Mouse (Mus musculus) kidney, postnatal 14 days (tissue): Measurements from ENCODE around the gene Tcp11.
A peak's percentile ranks its signal among the peaks of the same experiment; 100 is the strongest.

ENCODE experiments used
- DNase-seq: peaks from one replicate; pipeline ENCODE4 v3.0.0; 2022; ENCODE audit warnings: mixed read lengths

The Tcp11 gene

DNA sequence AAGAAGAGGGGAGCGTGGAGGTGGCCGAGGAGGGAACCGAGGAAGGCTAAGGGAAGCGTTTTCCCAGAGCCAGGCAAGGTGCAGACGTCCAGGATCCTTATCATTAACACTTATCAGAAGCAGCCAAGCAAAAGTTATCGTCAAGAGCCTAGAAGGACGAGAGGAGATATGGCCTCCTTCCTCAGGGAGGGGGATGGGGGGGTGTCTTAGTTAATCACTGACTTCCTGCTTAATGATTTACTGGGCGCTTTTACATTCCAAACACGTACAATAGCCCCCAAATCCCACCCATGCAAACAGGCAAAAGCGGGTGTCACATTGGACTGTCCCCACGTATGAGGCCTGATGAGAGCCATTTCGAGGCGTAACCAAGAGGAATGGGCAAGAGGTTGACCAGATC lies 2.4 kb upstream of the Tcp11 start:
- no peak for DNase-seq

DNA sequence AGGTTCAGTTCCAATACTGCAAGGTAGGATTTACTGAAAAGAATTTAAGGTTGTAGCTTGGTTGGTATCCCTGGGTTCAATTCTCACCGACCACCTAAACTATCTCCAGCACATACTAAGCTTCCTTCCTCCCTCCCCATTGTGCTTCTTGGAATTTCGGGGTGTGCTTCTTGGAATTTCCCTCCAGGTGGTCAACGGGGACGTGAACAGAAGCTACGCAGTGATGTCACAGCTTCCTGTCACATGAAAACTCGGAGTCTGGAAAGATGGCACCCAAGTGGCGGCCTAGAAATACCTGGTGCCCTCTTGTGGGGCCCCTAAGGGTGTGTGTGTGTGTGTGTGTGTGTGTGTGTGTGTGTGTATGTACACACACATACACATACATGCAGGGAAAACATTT lies 1.4 kb upstream of the Tcp11 start:
- no peak for DNase-seq

DNA sequence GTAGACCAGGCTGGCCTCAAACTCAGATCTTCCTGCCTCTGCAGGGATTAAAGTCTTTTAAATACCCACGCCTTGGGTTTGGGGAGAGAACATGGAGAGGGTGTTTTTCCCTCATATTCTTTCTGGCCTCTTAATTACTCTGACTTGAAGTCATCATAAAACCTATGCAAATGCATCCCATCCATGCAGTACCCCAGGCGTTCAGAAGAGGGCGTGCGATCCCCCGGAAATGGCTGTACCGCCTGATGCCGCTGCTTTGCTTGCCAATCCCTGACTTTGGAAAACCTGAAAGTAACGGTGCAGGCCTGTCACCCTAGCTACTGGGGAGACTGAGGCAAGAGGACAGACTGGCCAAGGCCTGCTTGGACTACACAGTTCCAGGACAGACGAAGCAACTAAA lies 946 bp upstream of the Tcp11 start:
- no peak for DNase-seq

DNA sequence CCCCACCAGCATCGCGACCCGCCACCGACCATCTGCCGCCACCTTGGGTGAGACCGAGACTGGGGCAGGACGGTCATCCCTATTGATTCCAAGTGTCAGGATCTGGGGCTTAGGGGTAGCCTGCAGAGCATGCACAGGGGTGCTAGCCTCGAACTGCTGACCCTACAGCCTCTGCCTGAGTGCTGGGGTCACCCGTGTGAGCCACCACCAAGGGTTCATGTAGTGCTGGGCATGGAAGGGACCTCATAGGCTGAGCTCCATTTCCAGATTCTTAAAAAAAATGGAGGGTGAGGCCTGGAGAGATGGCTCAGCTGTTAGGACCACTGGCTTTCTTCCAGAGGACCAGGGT lies 352 bp upstream of the Tcp11 start:
- DNase-seq = no peak

DNA sequence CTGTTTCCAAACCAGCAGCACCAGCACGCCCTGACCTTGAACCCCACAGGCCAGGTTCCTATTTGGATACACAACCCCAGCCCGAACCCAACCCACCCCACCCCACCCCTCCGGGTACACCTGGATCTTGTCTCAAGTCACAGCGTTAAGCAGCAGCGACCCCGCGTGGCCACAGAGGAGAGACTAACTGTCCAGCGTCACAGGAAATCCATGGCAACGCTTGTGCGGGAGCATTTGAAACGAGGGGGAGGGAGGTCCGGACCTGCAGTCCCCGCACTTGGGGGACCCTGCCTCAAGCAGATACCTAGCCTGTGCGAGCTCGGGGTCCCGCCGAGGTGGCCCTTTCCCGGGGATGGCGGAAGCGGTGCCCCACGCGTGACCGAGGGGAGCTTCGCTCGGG lies 821 bp downstream of the Tcp11 start:
- DNase-seq = peak; percentile 91

DNA sequence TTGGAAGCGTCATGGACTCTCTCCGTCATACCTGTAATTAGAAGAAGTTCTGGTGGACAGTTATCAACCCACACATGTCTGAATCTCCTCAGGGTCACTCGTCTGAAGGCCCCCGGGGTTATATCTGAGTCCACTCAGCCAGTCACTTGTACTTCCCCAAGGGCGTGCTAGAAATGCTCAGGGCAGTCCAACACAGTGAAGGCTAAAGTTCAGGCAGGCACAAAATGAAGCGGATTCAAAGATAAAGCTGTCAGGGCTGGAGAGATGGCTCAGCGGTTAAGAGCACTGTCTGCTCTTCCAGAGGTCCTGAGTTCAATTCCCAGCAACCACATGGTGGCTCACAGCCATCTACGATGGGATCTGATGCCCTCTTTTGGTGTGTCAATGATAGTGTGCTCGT lies 2.4 kb downstream of the Tcp11 start:
- no peak for DNase-seq

DNA sequence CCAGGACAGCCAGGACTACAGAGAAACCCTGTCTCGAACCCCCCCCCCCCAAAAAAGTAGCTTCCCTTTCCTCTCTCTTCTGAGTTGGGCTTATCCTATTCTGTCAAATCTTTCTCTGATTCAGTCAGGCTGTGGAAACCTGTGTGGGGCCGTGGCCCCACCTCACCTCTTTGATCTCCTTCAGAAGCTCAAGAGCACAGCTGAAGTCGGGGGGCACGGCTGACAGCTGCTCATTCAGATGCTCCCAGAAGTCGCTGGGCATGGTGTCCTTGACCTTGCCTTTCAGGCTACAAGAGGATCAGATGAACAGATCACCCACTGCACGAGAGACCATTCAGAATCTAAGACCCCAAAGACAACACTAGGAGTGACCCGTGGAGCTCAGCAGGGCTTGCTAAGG lies 6.0 kb downstream of the Tcp11 start:
- DNase-seq = no peak

DNA sequence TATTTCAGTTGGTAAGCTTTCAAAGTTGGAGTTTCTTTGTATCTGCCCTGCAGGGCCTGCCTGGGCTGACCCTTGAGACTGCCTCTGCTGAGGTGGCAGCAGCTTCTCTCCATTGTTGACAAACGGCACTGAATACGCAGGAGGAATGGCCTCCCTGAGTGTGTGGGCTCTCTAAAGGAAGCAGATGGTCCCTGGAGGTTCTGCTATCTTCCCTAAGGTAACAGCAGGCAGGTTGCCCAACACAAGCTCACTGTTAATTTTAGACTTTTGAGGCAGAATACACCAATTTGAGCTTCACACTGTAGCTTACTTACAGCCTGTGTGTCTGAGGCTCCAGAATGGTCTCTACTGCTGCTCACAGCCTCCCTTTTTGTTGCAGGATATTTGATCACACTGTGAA lies 7.7 kb downstream of the Tcp11 start:
- DNase-seq = no peak

DNA sequence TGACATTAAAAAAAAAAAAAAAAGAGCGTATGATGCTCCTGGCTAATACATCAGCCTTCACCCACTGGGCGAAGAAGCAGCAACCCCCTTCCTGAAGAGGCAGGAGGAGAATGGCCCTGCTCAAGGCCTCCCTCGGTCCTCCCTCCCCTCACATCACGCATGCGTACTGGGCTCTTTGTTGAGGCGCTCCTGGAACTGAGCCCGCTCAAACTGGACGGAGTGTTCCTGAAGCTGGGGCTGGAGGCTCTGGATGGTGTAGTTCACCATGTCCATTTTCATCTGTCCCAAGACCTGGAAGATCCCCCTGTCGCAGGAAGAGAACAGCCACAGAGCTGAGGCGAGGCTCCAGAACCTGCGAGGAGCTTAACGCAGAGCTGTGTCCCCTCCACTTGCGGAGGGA lies 10.2 kb downstream of the Tcp11 start:
- no peak for DNase-seq

DNA sequence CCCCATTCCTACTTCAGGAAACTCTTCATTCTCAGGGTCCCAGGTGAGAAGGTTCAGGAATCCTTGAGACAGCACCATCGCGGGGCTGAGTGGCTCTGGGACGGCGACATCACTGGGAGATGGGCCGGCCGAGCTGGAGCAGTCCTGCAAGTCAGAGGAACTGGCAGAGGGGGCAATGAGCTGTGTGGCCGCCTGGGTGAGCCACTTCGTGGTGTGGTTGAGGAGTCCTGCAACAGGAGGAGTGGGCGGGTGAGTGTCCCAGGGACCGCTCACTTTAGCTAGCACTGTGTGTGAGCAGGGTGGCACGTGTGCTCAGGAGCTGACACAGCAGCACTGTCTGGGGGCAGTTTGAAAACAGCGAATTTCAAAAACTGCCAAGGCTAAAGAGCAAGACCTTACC lies 11.0 kb downstream of the Tcp11 start:
- no peak for DNase-seq

DNA sequence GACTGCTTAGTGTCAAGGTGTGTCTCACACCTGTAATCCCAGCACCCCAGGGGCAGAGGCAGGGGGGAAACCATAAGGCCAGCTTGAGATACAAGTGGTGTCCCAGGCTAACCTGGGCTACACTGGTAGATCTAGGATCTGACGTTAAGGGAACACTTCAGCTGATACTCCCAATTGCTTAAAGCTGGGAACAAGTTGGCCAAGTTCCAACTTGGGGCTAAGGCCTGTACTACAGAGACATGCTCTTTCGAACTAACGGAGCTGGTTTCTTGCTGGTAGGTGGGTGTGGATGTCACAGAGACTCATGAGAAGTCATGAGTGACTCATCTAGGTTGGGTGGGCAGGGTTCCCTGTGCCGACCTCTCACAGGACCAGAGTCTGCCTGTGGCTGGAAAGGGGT lies 13.1 kb downstream of the Tcp11 start:
- no peak for DNase-seq

DNA sequence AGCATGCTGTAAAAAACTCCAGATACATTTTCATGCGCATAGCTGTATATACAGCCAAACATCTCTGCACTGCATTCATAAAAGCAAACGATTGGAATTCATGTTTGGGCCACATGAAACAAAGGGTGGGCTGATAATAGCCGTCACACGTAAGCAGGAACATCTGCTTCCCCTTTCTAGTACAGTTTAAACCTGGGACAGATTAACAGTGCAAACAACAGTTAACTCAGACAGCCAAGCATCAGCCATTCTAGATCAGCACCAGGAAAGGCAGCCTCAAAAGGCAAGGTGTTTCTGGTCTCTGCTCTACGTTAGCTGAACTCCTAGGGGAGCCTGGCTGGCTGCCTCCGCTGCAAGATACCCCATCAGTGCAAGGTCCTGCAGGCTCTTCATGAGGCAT lies 17.3 kb downstream of the Tcp11 start:
- DNase-seq = no peak

DNA sequence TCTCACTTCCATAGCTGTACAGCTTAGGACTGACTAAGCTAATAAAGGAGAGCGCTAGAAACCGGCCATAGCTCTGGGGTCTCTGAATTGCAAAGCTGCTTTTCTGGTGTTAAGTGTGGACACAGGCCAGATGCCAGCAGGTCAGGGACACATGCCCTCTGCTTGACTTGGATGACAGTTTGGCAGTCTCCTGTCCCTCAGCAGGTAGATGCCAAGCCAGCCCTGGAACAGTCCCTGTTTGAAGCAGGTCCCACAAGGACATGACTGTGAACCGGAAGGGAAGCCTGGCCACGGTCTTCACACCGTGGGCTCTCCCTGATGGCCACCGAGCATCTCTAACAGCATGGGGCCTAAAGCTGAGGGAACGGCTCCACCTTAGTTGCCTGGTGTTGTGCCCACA lies 17.7 kb downstream of the Tcp11 start:
- no peak for DNase-seq

DNA sequence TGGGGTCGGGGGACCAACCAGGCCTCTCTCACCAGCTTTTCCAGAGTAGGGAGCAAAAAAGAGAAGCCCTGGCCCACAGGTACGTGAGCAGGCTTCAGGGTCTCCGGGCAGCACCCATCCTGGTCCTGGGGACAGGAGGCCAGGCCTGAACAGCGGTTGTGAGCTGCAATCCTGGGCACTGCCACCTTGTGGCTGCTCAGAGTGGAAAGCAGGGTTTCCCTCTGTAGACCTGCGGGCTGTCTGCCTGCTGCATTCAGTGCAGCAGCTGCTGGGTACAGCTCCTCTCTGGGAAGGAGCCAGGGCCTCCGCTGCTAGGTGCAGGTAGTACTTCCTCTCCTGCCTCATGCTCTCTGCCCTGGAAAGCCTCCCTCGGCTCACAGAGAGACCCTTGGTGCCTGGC lies 19.0 kb downstream of the Tcp11 start:
- no peak for DNase-seq

DNA sequence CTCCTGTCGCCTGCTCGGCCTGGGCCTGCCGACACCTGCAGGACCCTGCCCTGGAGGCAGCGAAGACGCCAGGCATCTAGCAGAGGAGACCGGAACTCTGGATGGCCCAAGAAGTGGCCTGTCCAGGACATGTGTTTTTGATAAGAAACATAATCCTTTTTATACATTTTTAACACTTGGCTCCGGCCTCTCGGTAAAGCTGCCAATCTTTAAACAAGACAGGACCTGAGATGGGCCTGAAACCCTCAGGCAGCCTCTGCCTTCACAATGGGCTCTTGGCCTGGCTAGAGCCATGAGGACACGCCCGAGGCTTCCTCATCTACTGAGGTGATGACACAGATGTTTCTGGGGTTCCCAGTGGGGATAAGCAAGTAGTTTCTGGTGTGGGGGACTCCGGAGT lies 19.8 kb downstream of the Tcp11 start:
- DNase-seq = no peak

DNA sequence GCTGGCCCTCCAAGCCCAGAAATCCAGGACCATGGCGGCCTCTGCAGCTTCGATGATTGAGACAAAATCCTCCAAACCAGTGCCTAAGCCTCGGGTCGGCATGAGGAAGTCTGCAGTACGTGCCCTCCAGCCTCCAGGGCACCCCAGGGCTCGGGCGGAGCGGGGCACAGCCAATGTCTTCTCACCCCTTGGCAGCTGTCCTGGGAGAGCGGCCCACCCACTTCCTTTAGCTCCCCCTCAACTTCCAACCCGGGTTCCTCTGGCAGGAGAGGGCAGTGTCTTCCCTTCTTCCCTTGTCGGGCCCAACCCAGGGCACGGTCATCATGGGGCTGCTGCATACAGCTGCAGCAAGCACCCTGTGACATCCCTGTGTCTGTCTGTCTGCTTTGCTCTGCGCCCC lies 22.1 kb downstream of the Tcp11 start:
- no peak for DNase-seq

DNA sequence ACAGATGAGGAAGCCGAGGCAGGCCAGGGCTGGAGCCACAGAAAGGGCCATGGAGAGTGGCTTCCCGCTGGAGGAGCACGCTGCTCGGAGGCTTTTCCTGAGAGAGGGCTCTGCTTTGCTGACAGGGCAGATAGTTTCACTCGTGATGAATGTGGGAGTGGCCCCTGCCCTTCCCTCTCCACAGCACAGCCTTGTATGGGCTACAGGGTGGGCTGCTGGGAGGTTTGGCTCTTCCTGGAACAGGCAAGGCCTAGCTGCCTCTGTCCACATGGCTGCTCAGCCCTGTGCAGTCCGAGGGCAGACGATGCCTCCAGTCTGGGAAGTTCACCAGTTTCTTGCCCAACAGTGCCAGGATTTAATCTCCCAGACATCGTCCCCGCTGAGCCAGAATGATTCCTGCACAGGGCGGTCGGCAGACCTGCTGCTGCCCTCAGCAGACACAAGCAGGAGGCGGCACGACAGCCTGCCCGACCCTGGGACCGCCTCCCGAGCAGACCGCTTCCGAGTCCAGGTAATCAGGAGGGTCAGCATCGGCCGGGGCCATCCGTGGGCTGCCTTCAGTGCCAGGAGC lies 28.1 kb downstream of the Tcp11 start:
- DNase-seq = no peak

DNA sequence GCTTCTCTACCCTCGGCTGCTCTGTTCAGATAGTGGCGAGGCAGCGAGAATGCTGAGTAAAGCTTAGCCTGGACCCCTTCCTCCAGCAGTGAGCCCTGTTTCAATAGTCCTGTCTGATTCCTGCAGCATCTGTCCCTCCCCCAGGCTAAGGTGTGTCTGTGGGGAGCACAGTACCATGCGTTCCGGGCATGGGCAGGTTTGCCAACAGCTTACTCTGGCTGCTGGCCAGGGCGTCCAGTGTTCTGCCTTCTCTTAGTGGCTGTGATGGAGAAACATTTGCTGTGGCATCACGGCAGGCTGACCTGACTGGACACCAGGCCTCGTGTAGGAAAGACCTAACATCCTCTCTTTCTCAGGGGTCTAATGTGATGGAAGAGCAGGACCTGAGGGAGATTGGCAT lies 30.2 kb downstream of the Tcp11 start:
- DNase-seq = no peak

DNA sequence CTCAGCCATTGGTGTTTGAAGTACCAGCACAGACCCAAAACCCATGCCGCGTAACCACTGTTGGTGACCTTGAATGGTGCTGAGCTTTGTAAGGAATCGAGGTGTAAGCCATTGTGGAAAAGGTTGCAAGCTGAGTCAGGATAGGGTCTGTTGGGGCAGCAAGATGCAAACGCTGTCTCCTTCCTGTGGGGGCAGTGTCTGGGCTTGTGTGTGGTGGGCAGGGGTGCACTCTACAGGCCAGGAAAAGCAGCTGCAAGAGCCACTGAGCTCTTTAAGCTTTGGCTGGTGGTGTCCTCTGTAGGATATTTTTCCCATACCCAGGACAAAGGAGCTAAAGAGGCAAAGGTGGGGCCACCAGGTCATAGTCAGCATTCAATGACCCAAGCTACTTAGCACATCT lies 32.0 kb downstream of the Tcp11 start:
- DNase-seq = peak; percentile 60

DNA sequence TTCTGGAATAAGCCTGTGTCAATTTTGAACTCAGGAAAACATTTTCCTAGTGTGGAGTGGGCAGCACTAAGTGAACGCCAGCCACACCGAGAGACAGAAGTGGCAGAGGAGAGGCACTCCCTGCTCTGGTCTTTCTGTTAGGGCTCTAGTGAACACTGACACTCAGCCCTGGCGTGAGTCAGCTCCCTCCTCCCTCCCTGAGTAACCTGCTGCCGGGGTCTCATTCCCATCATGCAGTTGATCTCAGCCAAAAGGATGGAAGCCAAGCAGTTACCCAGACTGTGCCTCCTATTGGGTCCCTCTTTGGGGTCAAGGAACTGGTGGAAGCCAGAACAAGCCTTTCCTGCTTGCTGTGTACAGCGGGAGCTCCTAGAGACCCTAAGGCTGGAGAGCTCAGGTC lies 32.9 kb downstream of the Tcp11 start:
- no peak for DNase-seq

DNA sequence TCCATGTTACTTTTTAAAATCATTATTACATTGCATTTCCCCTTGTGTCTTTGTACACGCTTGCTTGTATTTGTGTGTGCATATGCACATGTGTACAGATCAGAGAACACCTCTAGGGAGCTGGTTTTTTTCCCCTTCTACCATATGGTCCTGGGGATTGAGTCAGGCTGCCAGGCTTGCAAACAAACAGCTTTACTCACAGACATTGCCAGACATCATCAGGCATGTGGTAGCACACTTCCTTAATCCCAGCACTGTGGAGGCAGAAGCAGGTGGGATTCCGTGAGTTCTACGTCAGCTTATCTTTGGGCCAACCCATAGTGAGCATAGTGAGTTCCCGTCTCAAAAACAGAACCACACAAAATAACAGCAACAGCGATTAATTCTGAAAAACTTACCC lies 33.4 kb downstream of the Tcp11 start:
- DNase-seq = no peak

DNA sequence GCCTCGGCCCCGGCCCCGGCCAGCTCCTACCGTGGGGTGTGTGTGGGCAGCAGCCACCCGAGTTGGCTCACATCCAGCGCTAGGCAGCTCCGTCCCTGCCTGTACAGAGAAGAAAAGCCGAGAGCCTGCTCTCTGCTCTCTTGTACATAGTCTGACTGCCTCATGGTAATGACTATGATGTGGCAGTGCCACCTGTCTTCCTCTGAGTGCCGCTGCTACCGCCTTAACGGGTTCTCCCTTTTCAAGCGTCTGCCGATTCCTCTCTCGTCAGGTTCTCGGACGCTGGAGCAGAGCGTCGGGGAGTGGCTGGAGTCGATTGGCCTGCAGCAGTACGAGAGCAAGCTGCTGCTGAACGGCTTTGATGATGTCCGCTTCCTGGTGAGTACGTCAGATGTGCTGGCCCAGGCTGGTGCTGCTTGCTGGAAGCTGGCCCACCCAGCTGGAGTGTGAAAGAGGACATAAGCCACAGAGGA lies 38.1 kb downstream of the Tcp11 start:
- peak; percentile 48 for DNase-seq

DNA sequence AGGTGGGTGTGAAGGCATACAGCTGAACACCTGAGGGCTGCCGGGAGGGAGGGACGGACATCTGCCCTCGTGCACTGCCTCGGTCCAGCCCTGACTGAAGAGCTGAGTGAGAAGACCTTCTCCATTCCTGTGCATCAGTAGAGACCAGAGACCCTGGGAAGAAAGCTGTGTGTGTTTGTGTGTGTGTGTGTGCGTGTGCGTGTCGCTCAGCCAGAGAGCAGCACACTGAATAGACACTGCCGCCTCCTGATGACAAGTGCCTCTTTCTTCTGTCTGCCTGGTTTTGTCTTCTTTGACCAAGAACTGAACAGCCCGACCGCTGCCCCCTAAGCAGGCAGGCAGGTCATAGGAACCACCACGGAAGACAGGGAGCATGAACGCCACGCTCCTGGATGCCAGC lies 39.1 kb downstream of the Tcp11 start:
- DNase-seq = no peak

DNA sequence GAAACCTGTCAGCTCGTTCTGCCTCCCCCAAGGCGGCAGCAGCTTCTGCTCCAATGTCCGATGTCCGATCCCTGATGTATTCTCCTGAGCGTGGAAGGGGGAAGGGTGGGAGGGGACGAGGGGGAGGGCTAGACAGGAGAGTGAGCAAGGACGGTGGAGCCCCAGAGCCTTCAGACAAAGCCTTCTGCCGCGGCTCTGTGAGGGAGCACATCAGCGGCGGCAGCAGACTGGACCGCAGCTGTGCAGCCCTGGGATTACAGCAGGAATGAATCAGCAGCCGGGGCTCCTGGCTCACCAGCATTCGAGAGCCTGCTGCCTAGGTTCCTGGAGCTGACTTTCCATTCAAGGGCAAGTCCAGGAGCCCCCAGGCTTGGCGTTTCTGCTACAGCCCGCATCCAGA lies 39.8 kb downstream of the Tcp11 start:
- DNase-seq = no peak

DNA sequence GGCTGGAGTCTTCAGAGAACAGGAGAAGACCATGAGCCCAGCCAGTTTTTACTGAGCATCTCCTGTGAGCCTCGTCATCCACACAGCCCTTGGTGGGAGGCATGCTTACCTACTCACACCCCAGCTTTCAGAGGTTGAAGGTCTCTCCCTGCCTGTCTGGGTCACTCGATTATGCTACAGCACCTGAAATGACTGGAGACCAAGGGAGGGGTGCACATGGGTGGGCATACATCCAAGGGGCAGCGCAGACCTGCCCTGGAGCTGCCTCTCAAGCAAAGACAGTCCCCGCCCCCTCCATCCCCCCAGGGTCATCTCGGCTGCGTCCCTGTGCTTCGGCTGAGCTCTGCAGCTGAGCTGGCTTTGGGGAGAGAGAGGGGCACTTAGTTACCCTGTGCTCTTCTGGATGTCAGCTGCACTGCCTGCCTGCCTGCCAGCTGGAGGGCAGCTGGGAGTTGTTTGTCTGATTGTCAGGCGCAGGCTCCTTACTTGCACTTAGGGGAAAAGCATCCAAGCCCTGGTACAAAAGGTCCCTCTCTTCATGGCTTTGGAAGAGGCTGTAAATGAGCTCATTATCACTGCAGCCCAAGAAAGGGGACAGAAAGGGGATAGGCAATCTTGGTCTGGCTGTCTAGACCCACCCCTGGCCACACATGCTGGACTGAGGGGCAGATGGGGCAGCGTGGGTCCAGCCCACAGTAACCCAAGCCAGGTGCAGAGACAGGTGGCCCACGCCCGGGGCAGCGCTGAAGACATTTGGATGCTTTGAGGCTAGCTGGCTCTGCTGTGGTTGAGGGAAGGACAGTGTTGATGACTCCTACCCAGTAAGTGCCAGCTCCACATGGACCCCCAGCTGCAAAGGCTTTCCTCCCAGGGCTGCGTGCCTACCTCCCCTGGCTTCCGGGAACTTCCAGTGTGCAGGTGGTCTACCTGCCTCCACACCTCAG lies 43.4 kb downstream of the Tcp11 start:
- DNase-seq = no peak
